Mouse (Mus musculus) forebrain, embryonic 10.5 days (tissue): ENCODE results near the gene Olfr1500. TPM values are rescaled to one million over a fixed set of nuclear protein-coding genes. Genes with fewer than 3 reads are reported as not detected.
"Not testable (repeated sequence)": the region's sequence is repeated elsewhere in the genome, so short reads cannot be mapped to it uniquely, and the experiment has no call there.

Source experiments
- DNase-seq: peaks from one replicate; pipeline ENCODE4 v3.0.0-alpha.2; 2017; ENCODE audit warnings: low spot score; ENCODE audit errors: extremely low spot score
- H3K27ac ChIP-seq: fragments of 300-500 bp; sonication (generic); 2 replicates; pipeline ENCODE4 v1.5.1; 2016; ENCODE audit warnings: mild to moderate bottlenecking
- H3K27me3 ChIP-seq: fragments of 300-500 bp; sonication (generic); 2 replicates; pipeline ENCODE4 v1.6.1; 2016; ENCODE audit warnings: mild to moderate bottlenecking; ENCODE audit not compliant: poor library complexity, severe bottlenecking
- H3K36me3 ChIP-seq: fragments of 300-500 bp; sonication (generic); replicated peaks from 2 replicates; pipeline ENCODE4 v1.6.1; 2016; ENCODE audit warnings: mild to moderate bottlenecking, moderate library complexity
- H3K4me1 ChIP-seq: fragments of 300-500 bp; sonication (generic); 2 replicates; pipeline ENCODE4 v1.6.1; 2016
- H3K4me3 ChIP-seq: fragments of 300-500 bp; sonication (generic); 2 replicates; pipeline ENCODE4 v1.5.1; 2016; ENCODE audit warnings: mild to moderate bottlenecking, moderate library complexity
- H3K9me3 ChIP-seq: fragments of 300-500 bp; sonication (generic); 2 replicates; pipeline ENCODE4 v1.6.1; 2016; ENCODE audit warnings: mild to moderate bottlenecking, moderate library complexity
- WGBS: fragments of 180-500 bp; shearing (Covaris S2); methylation state at CpG from one replicate; pipeline ENCODE4 v1.1.7; 2016; 5-methylcytosine and 5-hydroxymethylcytosine counted together
- polyA plus RNA-seq: library from polyadenylated mRNA; unstranded; fragments of >200 nt; fragmentation: Nextera tagmentation; extraction: Ambion mirVana; gene quantifications from 2 replicates; pipeline ENCODE4 v1.2.1, GENCODE M21; 2016

Gene Olfr1500
- polyA plus RNA-seq, result not detected in 2 replicates

- Histone ChIP-seq H3K4me1 (no peaks in the 10 kb centered on the region), H3K27me3 (no peaks in the 10 kb centered on the region), H3K9me3 (no peaks in the 10 kb centered on the region), H3K27ac (no peak within 1 kb of the TSS), H3K36me3 (no peaks in the 10 kb centered on the region), H3K4me3 (no peak within 1 kb of the TSS)
- DNase-seq, result no peak
Measured at GRCm38 (mm10) chr19:13830388-13830787, at the start of gene Olfr1500. Gene Olfr1500, minus strand, starts transcription at chr19:13830488.

GRCm38 (mm10) chr19:13861495-13861894, 31.2 kb upstream of the Olfr1500 start, which contains the start of gene Olfr1502:
Gene Olfr1502, plus strand, starts transcription at chr19:13861795.
- Histone ChIP-seq H3K36me3 (no peaks in the 10 kb centered on the region), H3K4me1 (no peaks in the 10 kb centered on the region), H3K4me3 (no peak within 1 kb of the TSS), H3K27ac (no peak within 1 kb of the TSS), H3K9me3 (no peaks in the 10 kb centered on the region), H3K27me3 (no peaks in the 10 kb centered on the region)
- 90% methylated on average over 1 of the region's 1 CpGs for WGBS
- no peak for DNase-seq

GRCm38 (mm10) chr19:13850592-13850991, 20.3 kb upstream of the Olfr1500 start, which contains the start of gene Olfr1501:
Gene Olfr1501, minus strand, starts transcription at chr19:13850692.
- not testable (repeated sequence) for H3K9me3 ChIP-seq, H3K27me3 ChIP-seq, H3K27ac ChIP-seq, H3K36me3 ChIP-seq, DNase-seq, H3K4me3 ChIP-seq, H3K4me1 ChIP-seq

- 85% methylated on average over 3 of the region's 3 CpGs for WGBS
- Histone ChIP-seq H3K36me3 (no peaks in the 10 kb centered on the region), H3K27me3 (no peaks in the 10 kb centered on the region), H3K27ac (no peak overlapping the region), H3K4me3 (no peak overlapping the region), H3K4me1 (no peaks in the 10 kb centered on the region), H3K9me3 (no peaks in the 10 kb centered on the region)
- no peak for DNase-seq
Measured at GRCm38 (mm10) chr19:13828447-13828846, 1.8 kb downstream of the Olfr1500 start.

- H3K4me1 ChIP-seq, result no peaks in the 10 kb centered on the region
- no peaks in the 10 kb centered on the region for H3K9me3 ChIP-seq
- H3K36me3 ChIP-seq, result no peaks in the 10 kb centered on the region
- no peak for DNase-seq
- WGBS, result 78% methylated on average over 5 of the region's 5 CpGs
- H3K27me3 ChIP-seq, result no peaks in the 10 kb centered on the region
- H3K27ac ChIP-seq, result no peak overlapping the region
- no peak overlapping the region for H3K4me3 ChIP-seq
Measured at GRCm38 (mm10) chr19:13820847-13821246, 9.4 kb downstream of the Olfr1500 start.

- no peak for DNase-seq
- no peaks in the 10 kb centered on the region for H3K36me3 ChIP-seq
- H3K27me3 ChIP-seq, result no peaks in the 10 kb centered on the region
- H3K4me1 ChIP-seq, result no peaks in the 10 kb centered on the region
- no peaks in the 10 kb centered on the region for H3K9me3 ChIP-seq
- no peak within 1 kb of the TSS for H3K27ac ChIP-seq
- H3K4me3 ChIP-seq, result no peak within 1 kb of the TSS
Measured at GRCm38 (mm10) chr19:13819347-13819746, 10.9 kb downstream of the Olfr1500 start, which contains the start of gene Olfr1499. Gene Olfr1499, minus strand, starts transcription at chr19:13819447.

GRCm38 (mm10) chr19:13818827-13819226, 11.5 kb downstream of the Olfr1500 start:
- Histone ChIP-seq H3K27ac (no peak overlapping the region), H3K4me1 (no peaks in the 10 kb centered on the region), H3K4me3 (no peak overlapping the region), H3K36me3 (no peaks in the 10 kb centered on the region), H3K9me3 (no peaks in the 10 kb centered on the region), H3K27me3 (no peaks in the 10 kb centered on the region)
- 38% methylated on average over 5 of the region's 5 CpGs for WGBS
- no peak for DNase-seq

GRCm38 (mm10) chr19:13812823-13813222, 17.5 kb downstream of the Olfr1500 start:
- no peaks in the 10 kb centered on the region for H3K27me3 ChIP-seq
- H3K4me3 ChIP-seq, result no peak overlapping the region
- no peaks in the 10 kb centered on the region for H3K4me1 ChIP-seq
- no peak overlapping the region for H3K27ac ChIP-seq
- WGBS, result 64% methylated on average over 2 of the region's 2 CpGs
- no peaks in the 10 kb centered on the region for H3K36me3 ChIP-seq
- no peaks in the 10 kb centered on the region for H3K9me3 ChIP-seq
- DNase-seq, result no peak

- not testable (repeated sequence) for H3K27me3 ChIP-seq, H3K9me3 ChIP-seq, H3K27ac ChIP-seq, H3K36me3 ChIP-seq, DNase-seq, H3K4me1 ChIP-seq, H3K4me3 ChIP-seq
- 77% methylated on average over 1 of the region's 1 CpGs for WGBS
Measured at GRCm38 (mm10) chr19:13805486-13805885, 24.8 kb downstream of the Olfr1500 start.

- H3K4me1 ChIP-seq, result no peaks in the 10 kb centered on the region
- H3K4me3 ChIP-seq, result no peak within 1 kb of the TSS
- DNase-seq, result no peak
- no peaks in the 10 kb centered on the region for H3K9me3 ChIP-seq
- H3K36me3 ChIP-seq, result no peaks in the 10 kb centered on the region
- H3K27me3 ChIP-seq, result no peaks in the 10 kb centered on the region
- H3K27ac ChIP-seq, result no peak within 1 kb of the TSS
Measured at GRCm38 (mm10) chr19:13798102-13798501, 32.2 kb downstream of the Olfr1500 start, which contains the start of gene Olfr1497. Gene Olfr1497, minus strand, starts transcription at chr19:13798202.

- Histone ChIP-seq H3K27ac (no peak within 1 kb of the TSS), H3K27me3 (no peaks in the 10 kb centered on the region)
Measured at GRCm38 (mm10) chr19:13777578-13777977, 52.7 kb downstream of the Olfr1500 start, which contains the start of gene Olfr1496. Gene Olfr1496, plus strand, starts transcription at chr19:13777878.

More at GRCm38 (mm10) chr19:13777578-13777977, 52.7 kb downstream of the Olfr1500 start, which contains the start of gene Olfr1496:
- 92% methylated on average over 1 of the region's 1 CpGs for WGBS
- Histone ChIP-seq H3K9me3 (no peaks in the 10 kb centered on the region), H3K4me3 (no peak within 1 kb of the TSS), H3K4me1 (no peaks in the 10 kb centered on the region), H3K36me3 (no peaks in the 10 kb centered on the region)
- no peak for DNase-seq
